Mouse (Mus musculus): ENCODE measurements at regions not wholly inside any gene's neighbourhood (a gene's known extent, or its start where the extent isn't known, plus 50 kb on each side); places are given as distances from the start of the nearest gene placed in this dataset.

DNA sequence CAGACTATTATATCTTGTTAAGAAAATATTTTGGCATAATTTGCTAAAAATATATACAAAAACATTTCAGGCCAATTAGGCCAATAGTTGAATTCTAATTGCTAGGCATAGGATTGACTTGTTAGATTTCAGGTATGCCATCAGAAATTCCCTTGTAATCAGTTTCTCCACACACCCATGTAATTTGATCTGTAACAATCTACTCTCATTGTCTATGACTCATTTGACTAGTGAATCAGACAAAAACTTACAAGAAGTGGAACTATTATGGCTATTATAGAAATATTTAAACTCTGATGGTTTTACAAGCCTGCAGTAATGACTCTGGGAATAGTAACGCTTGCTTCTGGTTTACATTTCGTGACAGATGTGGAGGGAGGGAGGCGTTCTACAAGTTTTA, 338.9 kb upstream of the Ptbp2 start:
- no peak for DNase-seq (ENCODE audit: low read depth, low spot score)

DNA sequence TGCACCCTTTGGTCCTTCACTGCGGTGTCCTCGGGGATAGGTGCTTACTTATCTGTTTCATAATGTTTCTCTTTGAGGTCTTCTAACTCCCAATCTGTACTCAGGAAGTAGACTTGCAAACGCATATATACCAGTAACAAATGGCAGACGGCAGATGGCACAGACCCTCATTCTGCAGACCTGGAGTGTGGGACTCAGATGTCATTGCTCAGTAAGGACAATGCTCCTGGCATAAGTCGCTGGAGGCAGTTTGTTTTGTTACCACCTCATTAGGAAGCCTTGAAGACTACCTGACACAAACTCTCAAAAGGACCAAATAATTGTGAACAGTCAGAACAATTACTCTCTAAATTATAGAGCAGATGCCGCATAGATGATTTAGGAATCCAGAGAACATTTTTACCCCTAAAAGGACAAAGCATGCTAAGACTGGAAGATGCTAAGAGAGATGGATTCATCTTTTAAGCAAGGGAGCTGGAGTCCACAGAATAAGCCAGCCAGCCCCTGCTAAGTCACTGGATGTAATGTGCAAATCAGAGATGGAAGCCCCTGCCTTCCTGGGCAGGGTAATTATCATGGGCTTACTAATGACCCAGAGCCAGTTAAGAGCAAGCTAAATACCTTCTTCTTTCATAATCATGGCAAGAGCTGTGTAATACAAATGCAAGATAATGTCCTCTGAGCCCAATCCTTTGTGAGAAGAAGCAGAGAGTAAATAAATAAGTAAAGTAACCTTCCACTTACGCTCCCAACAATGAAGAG, 299.1 kb upstream of the Ptbp2 start:
- no peak for DNase-seq (ENCODE audit: low read depth, low spot score)

DNA sequence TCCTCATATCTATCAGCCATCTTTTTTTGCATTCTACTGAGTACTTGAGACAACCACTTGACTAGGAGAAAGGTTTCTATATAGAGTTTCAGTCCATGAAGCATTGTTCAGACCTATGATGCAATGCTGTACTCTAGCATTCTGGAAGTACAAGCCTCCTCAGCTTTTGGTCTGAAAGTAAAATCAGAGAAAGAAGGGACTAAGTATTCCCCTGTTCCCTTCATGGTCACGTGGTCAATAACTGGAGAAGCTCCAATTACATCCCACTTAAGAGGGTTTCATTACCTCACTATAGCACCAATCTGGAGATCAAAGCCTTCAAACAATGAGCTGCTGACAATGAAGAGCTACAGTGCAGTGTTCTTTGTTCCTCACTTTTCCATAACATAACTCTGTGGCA, 289.3 kb upstream of the Ptbp2 start:
- DNase-seq (ENCODE audit: low read depth, low spot score) = no peak

DNA sequence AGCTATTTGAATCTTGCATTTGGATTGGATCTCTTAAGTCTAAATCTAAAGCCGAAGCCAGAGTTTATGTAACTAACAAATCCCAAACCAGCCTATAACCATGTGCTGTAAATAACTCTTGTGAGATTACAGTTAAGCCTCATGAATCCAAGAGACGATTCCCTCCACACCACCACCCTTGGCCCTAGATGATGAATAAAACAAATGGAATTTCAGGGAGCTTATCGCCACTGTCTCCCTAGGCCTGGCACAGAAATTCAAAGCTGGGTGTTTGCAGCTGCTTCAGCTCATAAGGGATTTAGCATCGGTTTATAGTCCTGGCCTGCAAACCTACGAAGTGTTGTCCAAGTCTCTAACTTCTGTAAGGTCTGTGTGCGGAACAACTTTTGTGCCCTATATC, 281.4 kb upstream of the Ptbp2 start:
- peak; percentile 44 for DNase-seq (ENCODE audit: low read depth, low spot score)

DNA sequence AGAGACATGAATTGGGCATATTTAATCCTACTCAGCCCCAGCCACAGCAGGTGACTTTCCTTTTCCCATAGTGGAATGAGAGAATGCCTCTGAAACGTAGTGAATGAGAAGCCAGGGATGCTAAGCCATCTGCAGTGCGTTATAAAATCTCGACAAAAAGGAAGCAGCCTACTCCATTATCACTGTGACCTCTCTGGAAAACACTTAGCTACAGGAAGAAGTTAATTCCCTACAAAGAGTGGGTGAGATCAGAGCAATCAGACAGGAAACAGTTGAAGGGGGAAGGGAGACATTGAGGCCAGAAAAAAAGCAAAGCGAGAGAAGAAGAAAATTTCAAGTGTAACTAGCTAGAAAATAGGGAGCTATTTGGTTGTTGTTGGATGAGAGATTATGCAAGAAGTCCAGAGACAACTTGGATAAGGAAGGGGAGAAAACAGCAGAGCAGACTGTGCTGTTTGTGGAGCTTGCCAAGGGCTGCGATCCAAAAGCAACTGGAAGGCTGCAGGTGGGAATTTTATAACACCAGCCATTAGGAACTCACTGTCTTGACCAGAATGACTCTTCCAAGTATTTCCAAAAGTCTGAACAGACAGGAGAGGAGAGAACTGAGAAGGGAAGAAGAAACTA, 280.7 kb upstream of the Ptbp2 start:
- peak; percentile 55 for DNase-seq (ENCODE audit: low read depth, low spot score)

DNA sequence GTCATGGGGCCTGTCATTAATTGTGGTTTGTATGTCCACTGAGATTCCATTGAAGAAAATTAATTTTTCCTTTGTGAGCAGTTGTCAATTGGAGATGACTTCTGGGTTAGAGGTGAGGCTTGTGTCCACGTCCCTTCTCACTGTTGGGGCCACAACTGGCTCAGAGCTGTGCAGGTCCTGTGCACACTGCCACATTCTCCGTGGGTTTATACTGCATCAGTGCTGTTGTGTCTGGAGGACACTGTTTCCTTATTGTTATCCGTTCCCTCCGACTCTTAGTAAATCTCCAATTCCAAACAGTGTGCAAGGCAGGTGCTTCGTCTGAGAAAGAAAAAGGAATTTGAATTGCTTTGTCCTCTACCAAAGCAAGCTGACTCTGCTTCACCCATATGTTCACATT, 278.0 kb upstream of the Ptbp2 start:
- no peak for DNase-seq (ENCODE audit: low read depth, low spot score)

DNA sequence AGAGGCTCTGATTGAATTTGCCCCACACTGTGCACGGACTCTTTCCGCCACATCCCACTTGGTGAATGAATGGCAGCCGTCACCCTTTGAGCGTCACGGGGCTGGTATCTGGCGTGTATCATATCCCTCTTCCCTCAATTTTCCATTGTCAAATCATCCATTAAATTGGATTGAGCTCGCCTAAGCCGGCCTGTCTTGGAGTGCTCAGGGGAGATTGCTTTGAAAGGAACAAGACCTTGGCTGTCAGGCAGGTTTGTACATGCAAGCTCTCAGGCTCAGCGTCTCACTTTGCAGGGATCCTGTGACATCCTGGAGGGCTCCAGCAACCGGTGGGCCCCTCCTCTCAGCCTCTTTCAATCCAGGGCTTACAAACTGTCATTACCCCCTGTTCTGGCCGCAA, 275.7 kb upstream of the Ptbp2 start:
- no peak for DNase-seq (ENCODE audit: low read depth, low spot score)

DNA sequence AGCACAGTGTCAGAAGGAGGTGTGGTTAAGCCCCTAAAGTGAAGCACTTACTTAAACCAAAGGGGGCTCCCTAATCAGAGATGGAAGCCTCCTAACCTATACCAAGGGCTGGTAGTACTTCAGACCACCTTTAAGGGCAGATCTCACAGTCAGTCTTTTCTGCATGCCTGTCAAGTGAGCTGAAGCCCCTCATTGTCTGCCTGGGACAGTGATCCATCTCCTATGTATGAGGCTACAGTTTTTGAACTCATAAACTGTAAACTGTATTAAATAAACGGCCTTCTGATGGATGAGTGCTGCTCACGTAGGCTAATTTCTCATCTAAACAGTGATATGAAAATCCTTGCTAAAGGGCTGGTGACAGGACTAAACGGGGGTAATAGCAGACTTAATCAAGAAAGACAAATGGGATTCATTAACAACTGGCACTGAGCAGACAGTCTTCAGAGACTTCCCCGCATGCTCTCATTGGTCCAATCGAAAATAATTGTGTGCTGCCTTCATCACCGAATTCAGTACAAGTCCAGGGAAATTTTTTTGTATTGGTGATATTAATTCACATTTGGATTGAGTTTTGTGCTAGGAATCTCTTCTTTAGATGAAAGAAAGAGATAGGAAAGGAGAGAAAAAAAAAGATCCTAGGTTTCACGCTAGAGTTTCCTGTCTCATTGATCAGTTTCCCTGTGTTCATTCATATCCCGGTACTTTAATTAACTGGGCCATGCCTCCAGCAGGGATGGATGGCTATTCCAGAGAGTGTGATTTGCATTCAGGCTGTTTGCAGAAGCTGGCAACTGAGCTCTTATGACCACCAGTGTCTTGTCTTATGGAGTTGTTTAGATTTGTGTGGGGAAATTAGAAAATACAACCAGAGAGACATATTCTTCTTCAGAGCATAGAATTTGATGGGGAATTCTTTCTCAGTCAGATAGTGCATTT, 271.2 kb upstream of the Ptbp2 start:
- no peak for DNase-seq (ENCODE audit: low read depth, low spot score)

DNA sequence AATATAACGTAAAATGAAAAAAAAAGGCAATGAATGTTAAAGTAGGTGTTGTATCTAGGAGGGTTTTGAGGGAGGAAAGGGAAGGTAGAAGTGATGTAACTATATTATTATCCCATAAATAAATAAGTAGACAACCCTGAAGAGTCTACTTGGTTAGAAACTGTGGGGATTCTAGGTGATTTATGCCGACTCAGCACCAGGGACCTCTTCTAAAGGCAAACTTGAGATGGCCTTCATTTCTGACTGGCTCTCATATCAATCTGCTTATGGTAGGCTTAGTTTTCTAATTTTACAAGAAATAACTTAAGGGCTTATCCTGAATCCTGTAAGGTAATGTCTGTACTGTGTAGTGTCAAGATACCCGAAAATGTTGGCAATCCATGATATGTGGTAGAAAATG, 263.0 kb upstream of the Ptbp2 start:
- DNase-seq (ENCODE audit: low read depth, low spot score) = no peak

DNA sequence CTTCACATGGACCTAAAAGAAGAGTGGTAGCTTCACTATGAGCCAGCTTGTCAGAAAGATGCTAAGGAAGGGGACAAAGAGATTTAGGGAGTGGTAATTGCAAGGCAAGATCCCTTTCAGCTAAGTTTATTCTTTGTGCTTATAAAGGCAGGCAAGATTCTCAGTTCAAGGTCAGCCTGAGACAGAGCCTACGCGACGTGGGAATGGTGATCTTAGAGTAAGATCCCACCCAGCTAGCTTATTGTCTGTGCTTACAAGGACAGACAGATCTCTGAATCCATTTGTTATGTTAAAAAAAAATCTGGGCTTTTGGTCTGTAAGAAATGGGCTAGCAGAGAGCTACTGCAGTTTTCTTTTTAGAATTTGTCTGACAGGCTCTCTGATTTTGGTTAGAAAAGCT, 253.3 kb upstream of the Ptbp2 start:
- DNase-seq (ENCODE audit: low read depth, low spot score) = no peak

DNA sequence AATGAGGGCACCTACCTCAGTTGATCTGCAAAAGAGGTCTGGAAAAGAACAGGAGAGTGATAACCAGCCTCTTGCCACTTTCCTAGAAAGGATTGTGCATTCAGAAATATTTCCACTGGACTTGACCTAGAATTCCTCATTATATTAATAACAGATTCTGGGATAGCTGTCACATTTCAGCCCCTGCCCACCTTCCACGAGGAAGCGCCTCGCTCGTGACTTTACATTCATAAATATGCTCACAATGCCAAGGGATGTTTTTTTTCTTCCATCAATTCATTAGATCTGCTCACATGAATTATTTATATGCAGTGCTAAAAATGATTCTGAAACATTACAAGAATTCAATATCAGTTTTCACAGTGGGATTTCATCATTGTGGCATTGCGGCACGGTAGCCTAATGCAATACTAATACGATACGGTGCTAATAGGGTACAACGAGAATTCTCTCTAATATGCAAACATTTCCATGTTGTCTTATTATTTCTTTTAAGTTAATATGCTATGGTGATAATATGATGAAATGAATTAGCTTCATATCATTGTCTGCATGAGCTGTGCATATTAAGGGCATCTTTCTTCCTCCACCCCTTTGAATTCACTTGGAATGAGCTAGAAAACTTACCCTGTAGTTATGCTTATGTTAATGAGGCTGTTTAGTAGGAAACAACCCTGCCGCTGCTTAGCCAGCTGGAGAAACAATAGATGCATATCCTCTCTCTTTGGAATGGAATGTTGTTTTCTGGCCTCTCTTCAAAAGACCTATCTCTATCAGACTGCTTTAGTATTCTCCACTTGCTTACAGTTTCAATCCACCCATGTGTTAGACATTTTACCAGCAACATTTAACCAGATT, 235.8 kb upstream of the Ptbp2 start:
- no peak for DNase-seq (ENCODE audit: low read depth, low spot score)

DNA sequence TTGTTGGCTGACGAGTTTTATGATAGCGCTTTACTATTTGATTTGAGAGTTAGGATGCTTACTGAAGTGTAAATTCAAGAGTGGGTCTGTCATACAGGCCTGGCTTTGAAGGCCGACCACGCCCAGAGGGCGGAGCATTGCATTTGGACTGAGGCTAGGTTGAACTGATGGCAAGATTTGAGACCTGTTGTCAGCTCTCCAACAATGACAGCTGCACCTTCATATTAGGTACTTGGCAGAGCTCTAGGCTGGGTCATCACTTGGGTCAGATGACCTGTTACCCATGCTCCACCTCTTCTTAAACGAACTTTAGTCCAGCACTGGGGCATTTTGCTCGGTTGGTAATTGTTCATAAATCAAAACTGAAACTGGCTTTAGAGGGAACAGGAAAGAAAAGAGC, 231.1 kb upstream of the Ptbp2 start:
- no peak for DNase-seq (ENCODE audit: low read depth, low spot score)

DNA sequence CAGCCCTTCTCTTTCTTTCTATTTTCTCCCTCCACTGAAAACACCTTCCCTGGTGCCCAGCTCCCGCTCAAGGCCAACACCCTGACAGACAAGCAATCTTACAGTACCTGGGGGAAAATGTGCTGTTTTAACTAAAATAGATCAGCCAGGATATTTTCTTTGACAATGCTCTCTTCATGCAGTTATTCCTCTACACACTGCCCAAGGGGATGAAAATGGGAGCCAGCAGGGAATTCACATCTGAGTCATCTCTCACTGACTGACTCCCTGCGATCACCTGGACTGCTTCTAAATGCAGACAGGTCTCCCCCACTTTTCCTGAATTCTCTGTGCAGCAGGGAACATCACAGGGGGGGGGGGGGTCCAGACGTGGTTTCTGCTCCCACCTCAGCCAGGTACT, 227.6 kb upstream of the Ptbp2 start:
- no peak for DNase-seq (ENCODE audit: low read depth, low spot score)

DNA sequence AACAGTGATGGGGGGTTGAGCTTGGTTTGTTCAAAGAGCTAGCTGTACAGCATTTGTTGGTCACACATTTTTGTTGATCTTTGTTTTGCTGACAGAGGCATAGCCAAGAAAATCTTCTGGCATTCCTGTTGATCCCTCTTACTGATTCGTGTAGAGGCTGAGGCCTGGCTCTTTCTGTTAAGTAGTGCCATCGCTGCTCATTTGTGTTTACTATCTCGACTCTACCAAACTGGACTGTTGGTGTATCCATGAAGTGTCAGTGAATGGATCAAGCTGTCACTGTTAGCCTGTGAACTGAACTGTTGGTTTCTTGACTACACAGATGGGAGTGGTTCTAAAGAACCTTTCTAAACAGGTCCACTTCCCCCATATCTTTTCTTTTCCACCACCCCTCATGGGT, 223.8 kb upstream of the Ptbp2 start:
- DNase-seq (ENCODE audit: low read depth, low spot score) = no peak

DNA sequence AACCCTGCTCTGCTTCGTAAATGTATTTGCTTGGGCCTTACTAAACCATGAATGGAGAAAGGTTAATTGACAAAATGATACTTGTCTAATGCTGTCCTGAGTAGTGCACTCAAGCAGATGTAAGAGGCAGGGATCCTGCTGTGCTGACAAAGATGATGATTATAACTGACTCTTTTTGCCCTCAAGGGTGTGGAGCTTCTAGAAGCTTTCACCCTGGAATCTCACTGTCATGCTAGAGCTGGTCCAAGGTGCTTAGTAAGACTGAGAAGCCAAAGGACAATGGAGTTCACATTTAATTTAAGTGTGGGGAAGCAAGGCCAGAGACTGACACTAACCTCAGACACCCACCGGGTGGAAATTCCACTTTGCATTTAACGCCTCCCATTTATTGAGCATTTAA, 220.3 kb upstream of the Ptbp2 start:
- DNase-seq (ENCODE audit: low read depth, low spot score) = no peak

DNA sequence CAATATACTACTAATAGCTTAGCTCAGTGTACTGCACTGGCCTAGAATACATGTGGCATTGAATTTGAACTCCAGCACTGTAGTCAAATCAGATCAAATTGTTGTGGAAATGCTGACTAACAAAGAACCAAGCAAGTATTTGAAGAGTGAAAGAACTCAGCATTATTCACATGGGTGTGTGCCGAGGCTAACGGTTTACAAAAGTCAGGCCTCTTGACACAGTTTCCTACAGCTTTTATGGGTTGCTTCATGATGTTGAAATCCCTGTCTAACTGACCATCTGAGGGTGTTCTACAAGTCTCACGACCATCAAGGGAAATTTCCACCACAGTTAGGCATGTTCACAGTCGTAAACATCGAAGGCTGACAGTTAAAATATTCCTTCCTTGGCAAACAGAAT, 216.0 kb upstream of the Ptbp2 start:
- peak; percentile 10 for DNase-seq (ENCODE audit: low read depth, low spot score)

DNA sequence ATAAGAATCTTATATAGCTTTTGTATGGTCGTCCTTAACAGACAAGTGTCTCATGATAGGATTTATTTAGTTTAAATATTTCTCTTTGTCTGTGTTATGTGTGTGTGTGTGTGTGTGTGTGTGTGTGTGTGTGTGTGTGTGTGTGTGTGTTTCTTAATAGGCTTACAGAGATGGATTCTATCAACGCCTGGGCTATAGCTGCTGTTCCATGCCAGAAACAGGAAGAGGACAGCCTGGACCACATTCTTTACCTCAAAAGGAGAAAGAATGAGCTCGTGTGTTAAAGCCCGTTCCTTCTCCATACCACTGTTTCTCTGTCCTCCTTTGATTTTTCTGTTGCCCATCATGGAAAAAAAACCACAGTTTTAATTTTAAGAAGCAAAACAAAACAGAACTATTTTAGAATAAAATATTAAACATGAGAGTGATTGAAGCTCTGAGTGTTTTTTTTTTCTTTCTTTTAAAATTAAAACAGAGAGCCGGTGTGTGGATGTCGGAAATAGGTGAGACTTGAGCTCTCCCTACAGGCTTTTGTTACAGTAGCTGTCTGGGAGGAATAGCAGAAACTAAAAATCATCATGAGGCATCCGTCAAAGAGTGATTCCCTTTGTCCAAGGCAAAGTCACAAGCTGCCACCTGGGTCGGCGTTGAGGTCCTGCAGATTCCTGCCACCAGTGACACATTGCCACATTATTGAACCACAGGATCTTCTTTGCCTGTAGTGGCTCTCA, 212.2 kb upstream of the Ptbp2 start:
- no peak for DNase-seq (ENCODE audit: low read depth, low spot score)

DNA sequence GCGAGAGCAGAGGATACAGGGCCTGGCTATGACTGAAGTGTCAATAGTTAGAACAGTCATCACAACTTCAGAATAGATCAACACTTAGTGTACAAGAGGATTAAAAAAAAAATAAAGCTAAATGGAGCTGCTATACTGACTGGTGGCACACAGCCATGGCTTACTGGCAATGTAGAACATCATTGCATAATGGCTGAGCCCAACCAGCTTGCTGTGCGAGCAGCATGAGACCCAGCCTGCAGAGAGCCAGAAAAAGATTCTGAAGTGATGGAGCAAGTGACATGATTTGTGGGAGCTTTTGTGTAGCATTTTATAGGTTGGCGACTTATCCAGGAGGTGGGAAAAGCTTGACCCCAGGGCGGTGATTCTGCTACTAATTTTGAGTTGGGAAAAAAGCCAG, 211.5 kb upstream of the Ptbp2 start:
- peak; percentile 6 for DNase-seq (ENCODE audit: low read depth, low spot score)

DNA sequence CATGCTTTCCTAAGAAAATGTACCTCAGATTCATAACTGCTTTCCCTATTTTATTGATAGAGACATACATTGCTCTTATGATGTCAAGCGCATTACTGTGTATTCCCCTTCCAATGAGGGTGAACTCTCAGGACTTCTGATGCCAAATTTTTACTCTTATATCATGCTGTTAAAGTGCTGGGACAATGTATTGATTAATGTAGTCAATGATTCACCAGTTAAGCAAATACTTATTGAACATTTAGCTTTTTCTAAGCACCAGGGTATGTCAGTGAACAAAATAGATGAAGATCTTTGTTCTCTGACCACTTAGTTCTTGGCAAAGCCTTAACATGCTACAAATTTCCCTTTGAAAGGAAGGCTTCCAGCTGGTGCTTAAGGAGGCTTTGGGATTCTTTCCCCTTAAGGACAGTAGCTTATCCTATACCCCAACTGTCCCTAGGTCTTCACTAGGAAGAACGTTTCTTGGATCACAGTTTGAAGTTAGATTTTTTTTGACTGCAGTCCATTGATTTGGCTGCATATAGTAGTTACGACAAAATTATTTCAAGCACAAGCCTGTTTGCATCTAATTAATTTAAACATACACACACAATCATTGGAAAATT, 203.1 kb upstream of the Ptbp2 start:
- no peak for DNase-seq (ENCODE audit: low read depth, low spot score)

DNA sequence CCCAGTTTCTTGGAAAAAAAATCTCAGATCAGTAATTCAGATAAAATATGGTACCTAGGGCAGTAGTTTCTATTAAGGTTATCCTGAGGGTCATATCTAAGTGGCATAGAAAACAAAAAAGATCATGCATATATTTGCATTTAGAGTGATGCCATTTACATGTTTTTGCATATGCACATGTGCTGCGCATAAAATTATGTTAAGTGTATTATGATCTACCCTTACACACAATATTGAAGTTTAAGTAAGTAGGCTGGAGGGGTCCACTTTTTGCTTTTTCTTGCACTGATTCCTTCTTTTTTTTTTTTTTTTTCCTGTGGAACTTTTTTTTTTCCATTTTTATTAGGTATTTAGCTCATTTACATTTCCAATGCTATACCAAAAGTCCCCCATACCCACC, 193.1 kb upstream of the Ptbp2 start:
- no peak for DNase-seq (ENCODE audit: low read depth, low spot score)

DNA sequence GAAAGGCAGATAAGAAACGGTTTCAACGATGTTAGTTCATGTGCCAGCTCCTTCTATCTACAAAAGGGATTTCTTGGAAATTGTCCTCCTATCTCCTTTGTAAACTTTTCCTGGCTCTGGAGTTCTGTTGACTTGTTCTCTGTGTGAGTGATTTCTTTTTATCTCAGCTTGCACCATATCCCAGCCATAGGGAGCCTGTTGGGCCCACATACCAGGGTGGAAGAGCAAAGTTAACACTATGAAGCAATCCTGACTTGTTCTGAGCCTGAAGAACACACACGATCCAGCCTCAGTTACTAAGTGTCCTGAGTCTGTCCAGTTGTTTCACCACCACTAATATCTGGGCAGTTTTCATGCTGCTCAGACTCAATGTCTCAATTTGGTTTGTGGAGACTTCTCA, 192.1 kb upstream of the Ptbp2 start:
- no peak for DNase-seq (ENCODE audit: low read depth, low spot score)
